Mouse (Mus musculus) erythroblast, embryonic 14.5 days (primary cell): Measurements from ENCODE around the gene Iqsec1.

Experiments
- GATA1 ChIP-seq: IDR thresholded peaks from 2 replicates; pipeline ENCODE4 v1.6.1; 2012; ENCODE audit warnings: low read length, inconsistent platforms, mixed read lengths
- TAL1 ChIP-seq: IDR thresholded peaks from 3 replicates; pipeline ENCODE4 v1.6.1; 2012; ENCODE audit warnings: low read length, inconsistent platforms, mixed read lengths

DNA sequence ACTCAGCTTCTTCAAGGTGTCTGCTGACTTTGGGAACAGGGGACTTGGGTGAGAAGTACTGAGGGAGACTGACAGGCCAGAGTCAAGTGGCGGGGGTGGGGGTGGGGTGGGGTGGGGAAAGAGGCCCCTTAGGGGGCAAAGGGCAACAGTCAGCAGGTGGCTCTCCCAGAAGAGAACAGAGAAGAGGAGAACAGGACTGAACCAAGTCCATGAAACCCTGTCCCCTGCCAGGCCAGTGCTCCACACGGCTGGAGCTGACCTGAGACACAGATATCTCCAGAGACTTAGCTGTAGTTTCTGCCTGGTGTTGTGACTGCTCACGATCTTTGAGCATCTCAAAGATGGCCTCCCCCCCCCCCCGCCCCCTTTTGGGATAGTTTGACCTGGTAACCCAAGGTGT lies 339.2 kb downstream of the Iqsec1 start:
- TF ChIP-seq GATA1 (no peak), TAL1 (no peak)
